Mouse (Mus musculus) heart, embryonic 11.5 days (tissue): ENCODE results near the gene Olfr1024. TPM values are rescaled to one million over a fixed set of nuclear protein-coding genes. Genes with fewer than 3 reads are reported as not detected.

ENCODE experiments used
- ATAC-seq: fragments of 200-750 bp; cut with Nextera tagmentation; replicated peaks from 2 replicates; pipeline ENCODE4 v1.8.0; 2017; ENCODE audit warnings: moderate library complexity; ENCODE audit not compliant: insufficient number of reproducible peaks, low FRiP score, low TSS enrichment
- H3K27ac ChIP-seq: fragments of 300-500 bp; sonication (generic); 2 replicates; pipeline ENCODE4 v1.5.1; 2014; ENCODE audit warnings: mild to moderate bottlenecking, low read depth, low read length
- H3K27me3 ChIP-seq: fragments of 300-500 bp; sonication (generic); 2 replicates; pipeline ENCODE4 v1.6.1; 2014; ENCODE audit warnings: mild to moderate bottlenecking, low read length, mixed read lengths; ENCODE audit not compliant: control insufficient read depth, insufficient read depth
- H3K36me3 ChIP-seq: fragments of 300-500 bp; sonication (generic); 2 replicates; pipeline ENCODE4 v1.6.1; 2014; ENCODE audit warnings: mild to moderate bottlenecking, low read length, moderate library complexity, mixed read lengths; ENCODE audit not compliant: control insufficient read depth, insufficient read depth
- H3K4me1 ChIP-seq: fragments of 300-500 bp; sonication (generic); 2 replicates; pipeline ENCODE4 v1.6.1; 2014; ENCODE audit warnings: low read length; ENCODE audit not compliant: control insufficient read depth, insufficient read depth
- H3K4me2 ChIP-seq: fragments of 300-500 bp; sonication (generic); 2 replicates; pipeline ENCODE4 v1.6.1; 2014; ENCODE audit warnings: mild to moderate bottlenecking, moderate library complexity
- H3K4me3 ChIP-seq: fragments of 300-500 bp; sonication (generic); 2 replicates; pipeline ENCODE4 v1.5.1; 2014; ENCODE audit warnings: low read depth, low read length
- H3K9ac ChIP-seq: fragments of 300-500 bp; sonication (generic); 2 replicates; pipeline ENCODE4 v1.6.1; 2014; ENCODE audit warnings: mild to moderate bottlenecking, low read depth, low read length, moderate library complexity
- H3K9me3 ChIP-seq: fragments of 300-500 bp; sonication (generic); replicated peaks from 2 replicates; pipeline ENCODE4 v1.6.1; 2016; ENCODE audit warnings: low read length; ENCODE audit not compliant: control insufficient read depth
- WGBS: fragments of 180-500 bp; shearing (Covaris S2); extraction: QIAGEN DNeasy Blood & Tissue Kit; methylation state at CpG from one replicate; pipeline ENCODE4 v1.1.7; 2014; ENCODE audit not compliant: insufficient replicate concordance; 5-methylcytosine and 5-hydroxymethylcytosine counted together
- polyA plus RNA-seq: library from polyadenylated mRNA; unstranded; fragments of >200 nt; fragmentation: Nextera tagmentation; extraction: Ambion mirVana; gene quantifications from 2 replicates; pipeline ENCODE4 v1.2.1, GENCODE M21; 2014

Olfr1024 gene
- not detected in 2 replicates for polyA plus RNA-seq

DNA sequence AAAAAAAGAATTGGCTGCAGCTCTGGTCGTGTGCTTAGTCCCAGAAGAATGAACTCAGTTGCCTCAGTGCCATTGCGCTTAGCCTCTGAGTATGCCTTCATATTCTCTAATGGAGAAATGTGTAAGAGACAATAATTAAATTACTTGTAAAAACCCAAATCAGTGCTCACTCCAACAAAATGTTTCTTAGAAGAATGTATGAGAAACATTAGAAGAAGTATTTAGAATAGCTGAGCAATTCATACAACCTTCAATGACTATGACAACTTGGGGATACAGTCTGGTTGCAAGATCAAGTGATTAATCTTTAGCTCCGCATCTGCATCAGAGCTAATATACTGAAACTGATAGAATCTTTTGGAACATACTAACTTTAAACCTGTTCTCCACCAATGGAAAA, at the start of gene Olfr1024:
Olfr1024 (minus strand) TSS at position 101 of the 400 bp plus-strand sequence.
- 82% methylated on average over 3 of the region's 3 CpGs for WGBS
- H3K9me3 ChIP-seq: no peaks in the 10 kb centered on the region; the same call in 1 of the 2 replicates
- H3K4me1 ChIP-seq: no peaks in the 10 kb centered on the region
- H3K36me3 ChIP-seq: no peaks in the 10 kb centered on the region
- no peaks in the 10 kb centered on the region for H3K27me3 ChIP-seq
- ATAC-seq: no peak
- no peak within 1 kb of the TSS for H3K4me3 ChIP-seq
- H3K9ac ChIP-seq: no peak within 1 kb of the TSS
- H3K27ac ChIP-seq: no peak within 1 kb of the TSS
- H3K4me2 ChIP-seq: no peak within 1 kb of the TSS

- ATAC-seq: no peak
- WGBS: 85% methylated on average over 1 of the region's 1 CpGs
- no peak within 1 kb of the TSS for H3K4me2 ChIP-seq
- H3K4me3 ChIP-seq: no peak within 1 kb of the TSS
- no peak within 1 kb of the TSS for H3K27ac ChIP-seq
- H3K27me3 ChIP-seq: no peaks in the 10 kb centered on the region
- H3K4me1 ChIP-seq: no peaks in the 10 kb centered on the region
- no peaks in the 10 kb centered on the region for H3K36me3 ChIP-seq
- H3K9ac ChIP-seq: no peak within 1 kb of the TSS
- H3K9me3 ChIP-seq: no peaks in the 10 kb centered on the region
These were observed 45.3 kb upstream of the Olfr1024 start, which contains the start of gene Olfr1028 for GRCm38 (mm10) chr2:85950137-85950536. Gene Olfr1028, plus strand, starts transcription at chr2:85950437.

DNA sequence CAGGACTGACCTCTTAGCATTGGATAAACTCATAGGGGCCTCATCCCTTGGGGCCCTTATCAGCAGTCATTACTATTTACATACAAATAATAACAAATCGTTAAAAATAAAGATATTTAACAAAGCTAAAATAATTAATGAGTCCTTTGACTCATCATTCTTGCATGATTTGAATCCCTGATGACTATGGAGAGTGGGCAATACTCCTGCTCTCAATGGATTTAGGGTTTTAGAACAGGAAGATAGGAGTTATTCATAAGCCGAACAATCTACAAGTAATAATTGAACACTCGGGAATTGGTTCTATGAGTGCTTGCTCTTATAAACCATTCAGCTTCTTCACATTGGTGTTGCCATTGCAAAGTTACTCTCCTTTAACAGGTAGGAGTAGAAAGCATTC, 16.4 kb upstream of the Olfr1024 start, which contains the start of gene Olfr1026:
Olfr1026 (plus strand) TSS at position 301 of the 400 bp plus-strand sequence.
- H3K9me3 ChIP-seq: no peaks in the 10 kb centered on the region
- H3K4me3 ChIP-seq: no peak within 1 kb of the TSS
- ATAC-seq: no peak
- H3K4me1 ChIP-seq: no peaks in the 10 kb centered on the region
- H3K9ac ChIP-seq: no peak within 1 kb of the TSS
- 77% methylated on average over 3 of the region's 3 CpGs for WGBS
- H3K36me3 ChIP-seq: no peaks in the 10 kb centered on the region
- no peaks in the 10 kb centered on the region for H3K27me3 ChIP-seq
- H3K4me2 ChIP-seq: no peak within 1 kb of the TSS
- no peak within 1 kb of the TSS for H3K27ac ChIP-seq

DNA sequence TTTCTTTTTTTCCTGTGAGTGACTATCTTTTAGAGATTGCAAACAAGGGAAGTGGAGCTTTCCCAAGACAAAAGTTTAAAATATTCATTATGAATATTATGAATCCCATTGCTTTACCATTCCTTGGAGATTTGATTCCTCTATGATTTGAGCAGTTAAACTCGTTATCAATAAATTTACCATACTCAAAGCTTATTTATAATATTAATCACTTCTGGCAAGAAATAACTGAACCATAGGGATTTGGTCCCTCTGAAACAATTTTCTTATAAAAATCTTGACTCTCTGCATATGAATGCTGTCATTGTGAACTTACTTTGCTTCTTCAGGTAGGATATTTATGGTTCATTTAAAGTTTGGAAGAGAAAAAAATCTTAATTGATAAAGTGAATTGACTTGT, 10.0 kb upstream of the Olfr1024 start, which contains the start of gene Olfr1025-ps1:
Olfr1025-ps1 (plus strand) TSS at position 301 of the 400 bp plus-strand sequence.
- 50% methylated on average over 1 of the region's 1 CpGs for WGBS
- H3K36me3 ChIP-seq: no peaks in the 10 kb centered on the region
- no peak within 1 kb of the TSS for H3K9ac ChIP-seq
- no peaks in the 10 kb centered on the region for H3K4me1 ChIP-seq
- H3K4me3 ChIP-seq: no peak within 1 kb of the TSS
- ATAC-seq: no peak
- H3K27me3 ChIP-seq: no peaks in the 10 kb centered on the region
- no peaks in the 10 kb centered on the region for H3K9me3 ChIP-seq
- no peak within 1 kb of the TSS for H3K4me2 ChIP-seq
- H3K27ac ChIP-seq: no peak within 1 kb of the TSS

DNA sequence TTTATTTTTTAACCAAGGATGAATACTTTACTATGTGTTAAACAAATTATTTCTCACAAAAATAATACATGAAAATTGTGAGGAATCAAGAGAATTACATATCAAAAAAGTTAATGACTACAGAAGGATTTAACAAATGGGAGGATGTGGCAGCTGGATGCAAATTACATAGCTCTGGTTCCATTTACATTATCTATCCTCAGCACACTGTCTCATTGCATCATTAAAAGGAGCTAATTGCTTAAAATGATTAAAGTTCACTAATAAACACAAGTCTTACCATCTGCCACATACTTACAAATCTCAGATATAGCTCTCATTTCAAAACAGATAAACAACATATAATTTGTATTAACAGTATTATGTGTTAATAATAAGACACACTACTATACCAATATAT, 8.3 kb upstream of the Olfr1024 start:
- Histone ChIP-seq H3K27me3 (no peaks in the 10 kb centered on the region), H3K27ac (no peak overlapping the region), H3K4me3 (no peak overlapping the region), H3K4me1 (no peaks in the 10 kb centered on the region), H3K9me3 (no peaks in the 10 kb centered on the region), H3K9ac (no peak overlapping the region), H3K36me3 (no peaks in the 10 kb centered on the region), H3K4me2 (no peak overlapping the region)
- no peak for ATAC-seq

DNA sequence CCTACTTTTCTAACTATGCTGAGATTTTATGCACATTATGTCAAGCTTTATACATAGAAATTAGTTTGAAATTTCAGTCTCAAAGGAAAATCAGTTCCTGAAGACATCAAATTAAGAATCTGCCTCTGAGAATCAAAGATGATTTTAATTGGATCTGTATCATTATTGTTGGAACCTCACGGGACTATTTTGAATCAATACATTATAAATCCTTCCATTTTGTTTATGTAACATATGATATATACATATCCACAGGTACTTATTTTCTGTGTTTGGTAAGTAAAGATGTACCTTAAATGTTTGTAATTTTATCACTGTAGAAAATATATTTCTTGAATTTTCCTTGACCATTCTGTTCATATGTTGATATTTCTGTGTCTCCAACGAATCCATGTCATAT, 19.5 kb downstream of the Olfr1024 start, which contains the start of gene Olfr1023:
Olfr1023 (plus strand) TSS at position 301 of the 400 bp plus-strand sequence.
- H3K27ac ChIP-seq: no peak within 1 kb of the TSS
- WGBS: 69% methylated on average over 2 of the region's 2 CpGs
- no peak within 1 kb of the TSS for H3K9ac ChIP-seq
- no peaks in the 10 kb centered on the region for H3K4me1 ChIP-seq
- H3K9me3 ChIP-seq: no peaks in the 10 kb centered on the region
- H3K4me2 ChIP-seq: no peak within 1 kb of the TSS
- no peak for ATAC-seq
- no peaks in the 10 kb centered on the region for H3K27me3 ChIP-seq
- no peaks in the 10 kb centered on the region for H3K36me3 ChIP-seq
- no peak within 1 kb of the TSS for H3K4me3 ChIP-seq

- no peaks in the 10 kb centered on the region for H3K27me3 ChIP-seq
- no peak within 1 kb of the TSS for H3K9ac ChIP-seq
- no peak within 1 kb of the TSS for H3K4me2 ChIP-seq
- no peak within 1 kb of the TSS for H3K4me3 ChIP-seq
- no peaks in the 10 kb centered on the region for H3K36me3 ChIP-seq
- H3K27ac ChIP-seq: no peak within 1 kb of the TSS
- WGBS: 39% methylated on average over 2 of the region's 2 CpGs
- ATAC-seq: no peak
- no peaks in the 10 kb centered on the region for H3K9me3 ChIP-seq
- no peaks in the 10 kb centered on the region for H3K4me1 ChIP-seq
These were observed 36.6 kb downstream of the Olfr1024 start, which contains the start of gene Olfr1022 for GRCm38 (mm10) chr2:85868294-85868693. Gene Olfr1022, plus strand, starts transcription at chr2:85868594.

Other genes starting within 250 kb of the Olfr1024 start
- gene Olfr154, start 240.6 kb downstream of the Olfr1024 start, polyA plus RNA-seq: not detected in 2 replicates
- not detected in 2 replicates for gene Olfr1006, start 226.3 kb downstream of the Olfr1024 start, polyA plus RNA-seq
- gene Olfr1008, start 215.6 kb downstream of the Olfr1024 start, polyA plus RNA-seq: not detected in 2 replicates
- gene Olfr1009, start 189.6 kb downstream of the Olfr1024 start, polyA plus RNA-seq: not detected in 2 replicates
- gene Olfr1012, start 142.3 kb downstream of the Olfr1024 start, polyA plus RNA-seq: not detected in 2 replicates
- gene Olfr1013, start 138.0 kb downstream of the Olfr1024 start, polyA plus RNA-seq: not detected in 2 replicates
- not detected in 2 replicates for gene Olfr1014, start 132.3 kb downstream of the Olfr1024 start, polyA plus RNA-seq
- not detected in 2 replicates for gene Olfr1015, start 123.0 kb downstream of the Olfr1024 start, polyA plus RNA-seq
- not detected in 2 replicates for gene Olfr1016, start 102.5 kb downstream of the Olfr1024 start, polyA plus RNA-seq
- not detected in 2 replicates for gene Olfr1018, start 86.6 kb downstream of the Olfr1024 start, polyA plus RNA-seq
- not detected in 2 replicates for gene Olfr1019, start 59.6 kb downstream of the Olfr1024 start, polyA plus RNA-seq
- not detected in 2 replicates for gene Olfr1020, start 58.0 kb downstream of the Olfr1024 start, polyA plus RNA-seq
- gene Olfr1022, start 36.5 kb downstream of the Olfr1024 start, polyA plus RNA-seq: not detected in 2 replicates
- not detected in 2 replicates for gene Olfr1023, start 19.4 kb downstream of the Olfr1024 start, polyA plus RNA-seq
- not detected in 2 replicates for gene Olfr1025-ps1, start 10.1 kb upstream of the Olfr1024 start, polyA plus RNA-seq
- not detected in 2 replicates for gene Olfr1026, start 16.5 kb upstream of the Olfr1024 start, polyA plus RNA-seq
- gene Olfr1028, start 45.4 kb upstream of the Olfr1024 start, polyA plus RNA-seq: not detected in 2 replicates
- gene Olfr1029, start 68.8 kb upstream of the Olfr1024 start, polyA plus RNA-seq: not detected in 2 replicates
- not detected in 2 replicates for gene Olfr1030, start 74.2 kb upstream of the Olfr1024 start, polyA plus RNA-seq
- not detected in 2 replicates for gene Olfr1031, start 85.3 kb upstream of the Olfr1024 start, polyA plus RNA-seq
- not detected in 2 replicates for gene Olfr1032, start 100.5 kb upstream of the Olfr1024 start, polyA plus RNA-seq
- 0.34 TPM in 1 of 2 replicates, not detected in the other for gene Olfr1033, start 115.6 kb upstream of the Olfr1024 start, polyA plus RNA-seq
- not detected in 2 replicates for gene Olfr1034, start 140.8 kb upstream of the Olfr1024 start, polyA plus RNA-seq
- gene Olfr1036, start 168.9 kb upstream of the Olfr1024 start, polyA plus RNA-seq: not detected in 2 replicates
- not detected in 2 replicates for gene Olfr1037, start 182.3 kb upstream of the Olfr1024 start, polyA plus RNA-seq
- gene Olfr1039, start 230.9 kb upstream of the Olfr1024 start, polyA plus RNA-seq: not detected in 2 replicates
- not detected in 2 replicates for gene Olfr1040, start 241.7 kb upstream of the Olfr1024 start, polyA plus RNA-seq